Mouse (Mus musculus) liver, adult 2 months (tissue): ENCODE results near the gene Rin3. TPM values are rescaled to one million over a fixed set of nuclear protein-coding genes. Genes with fewer than 3 reads are reported as not detected.

Experiments
- DNase-seq: peaks from one replicate; pipeline ENCODE4 v3.0.0-alpha.2; 2011; ENCODE audit warnings: low read depth, low spot score; ENCODE audit errors: extremely low read depth
- H3K27ac ChIP-seq: fragments of 200-500 bp; replicated peaks from 2 replicates; pipeline ENCODE4 v1.5.1; 2012; ENCODE audit warnings: low read depth, mild to moderate bottlenecking, control low read depth, inconsistent platforms, low read length; ENCODE audit not compliant: insufficient read depth
- H3K27me3 ChIP-seq: fragments of 200-500 bp; 2 replicates; pipeline ENCODE4 v1.6.1; 2012; ENCODE audit warnings: mild to moderate bottlenecking, moderate library complexity, low read length, inconsistent platforms; ENCODE audit not compliant: control insufficient read depth, insufficient read depth
- H3K36me3 ChIP-seq: fragments of 200-500 bp; 2 replicates; pipeline ENCODE4 v1.6.1; 2012; ENCODE audit warnings: low read length, inconsistent platforms; ENCODE audit not compliant: control insufficient read depth, insufficient read depth
- H3K4me1 ChIP-seq: fragments of 200-500 bp; 2 replicates; pipeline ENCODE4 v1.6.1; 2011; ENCODE audit warnings: low read length; ENCODE audit not compliant: control insufficient read depth, insufficient read depth
- H3K4me3 ChIP-seq: fragments of 200-500 bp; 2 replicates; pipeline ENCODE4 v1.5.1; 2011; ENCODE audit warnings: low read depth, mild to moderate bottlenecking, control low read depth, low read length, moderate library complexity; ENCODE audit not compliant: insufficient read depth
- H3K79me2 ChIP-seq: fragments of 200-500 bp; 2 replicates; pipeline ENCODE4 v1.6.1; 2012; ENCODE audit warnings: inconsistent platforms, mild to moderate bottlenecking, low read length, moderate library complexity; ENCODE audit not compliant: control insufficient read depth, insufficient read depth
- H3K9ac ChIP-seq: fragments of 200-500 bp; 2 replicates; pipeline ENCODE4 v1.6.1; 2012; ENCODE audit warnings: low read depth, mild to moderate bottlenecking, control low read depth, inconsistent platforms, low read length
- CTCF ChIP-seq: fragments of 200-500 bp; IDR thresholded peaks from 2 replicates; pipeline ENCODE4 v1.5.1; 2011; ENCODE audit warnings: low read depth, low read length, control low read depth
- POLR2A ChIP-seq: fragments of 200-500 bp; IDR thresholded peaks from 2 replicates; pipeline ENCODE4 v1.6.1; 2011; ENCODE audit warnings: low read length, control low read depth; ENCODE audit not compliant: insufficient read depth; ENCODE audit errors: extremely low read depth
- WGBS: fragments of 180-500 bp; shearing (Covaris S2); methylation state at CpG from one replicate; pipeline ENCODE4 v1.1.7; 2018; 5-methylcytosine and 5-hydroxymethylcytosine counted together
- polyA plus RNA-seq: library from polyadenylated mRNA; depleted of rRNA; stranded (reverse); fragments of >200 nt; gene quantifications from 2 replicates; pipeline ENCODE4 v1.2.3, GENCODE M21; 2012
- total RNA-seq: library from RNA; depleted of rRNA; stranded (reverse); fragments of >200 nt; gene quantifications from 2 replicates; pipeline ENCODE4 v1.2.3, GENCODE M21; 2014

The Rin3 gene
- total and polyA plus RNA-seq, 2 experiments: 4.9 to 8.4 TPM

DNA sequence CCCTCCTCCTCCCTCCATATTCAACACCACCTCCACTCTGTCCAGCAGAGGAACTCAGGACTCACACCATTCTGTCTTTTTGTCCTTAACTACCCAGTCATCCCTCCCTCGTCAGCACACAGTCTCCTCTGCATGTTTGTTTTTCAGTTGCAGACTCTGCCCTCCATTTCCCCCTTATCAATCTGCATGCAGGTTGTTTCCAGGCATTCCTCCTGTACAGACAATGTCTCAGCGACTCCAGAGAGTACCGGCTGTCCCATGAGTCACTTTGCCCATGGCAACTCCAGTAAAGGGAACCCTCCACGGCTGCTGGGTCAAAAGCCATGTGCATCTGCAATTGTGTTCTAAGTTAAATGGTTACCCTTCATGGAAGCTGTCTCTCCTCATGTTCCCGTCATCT, 16.4 kb downstream of the Rin3 start:
- no peaks in the 10 kb centered on the region for H3K27me3 ChIP-seq
- H3K27ac ChIP-seq: no peak overlapping the region
- peaks cover 40% of the 10 kb centered on the region for H3K4me1 ChIP-seq
- no peak for DNase-seq
- peaks cover 33% of the 10 kb centered on the region for H3K79me2 ChIP-seq
- WGBS: 33% methylated on average over 5 of the region's 5 CpGs
- no peak for TF ChIP-seq POLR2A
- no peaks in the 10 kb centered on the region for H3K36me3 ChIP-seq
- H3K4me3 ChIP-seq: no peak overlapping the region
- no peak overlapping the region for H3K9ac ChIP-seq

GRCm38 (mm10) chr12:102301585-102301984, 18.7 kb downstream of the Rin3 start:
- Histone ChIP-seq H3K4me3 (no peak overlapping the region), H3K4me1 (peaks cover 41% of the 10 kb centered on the region), H3K27ac (no peak overlapping the region), H3K36me3 (no peaks in the 10 kb centered on the region), H3K9ac (no peak overlapping the region), H3K27me3 (no peaks in the 10 kb centered on the region), H3K79me2 (peaks cover 23% of the 10 kb centered on the region; the same call in 1 of the 2 replicates)
- 21% methylated on average over 1 of the region's 1 CpGs for WGBS
- DNase-seq: no peak
- TF ChIP-seq CTCF (no peak), POLR2A (no peak)

- 0 out of 2 replicates have a peak overlapping the region, but pooled peaks have one; percentile 6 for H3K27ac ChIP-seq
- H3K36me3 ChIP-seq: no peaks in the 10 kb centered on the region
- H3K79me2 ChIP-seq: peaks cover 29% of the 10 kb centered on the region; the same call in 1 of the 2 replicates
- peaks cover 36% of the 10 kb centered on the region for H3K4me1 ChIP-seq
- no peak for DNase-seq
- no peaks in the 10 kb centered on the region for H3K27me3 ChIP-seq
- TF ChIP-seq CTCF: no peak
- no peak for TF ChIP-seq POLR2A
- no peak overlapping the region for H3K9ac ChIP-seq
- no peak overlapping the region for H3K4me3 ChIP-seq
- WGBS: 78% methylated on average over 9 of the region's 9 CpGs
Measured at GRCm38 (mm10) chr12:102302322-102302721, 19.5 kb downstream of the Rin3 start.

GRCm38 (mm10) chr12:102302831-102303351, 20.0 kb downstream of the Rin3 start:
- DNase-seq: peak; percentile 54
- Histone ChIP-seq H3K4me3 (no peak overlapping the region), H3K36me3 (no peaks in the 10 kb centered on the region), H3K27me3 (no peaks in the 10 kb centered on the region), H3K27ac (no peak overlapping the region), H3K79me2 (peaks cover 30% of the 10 kb centered on the region; the same call in 1 of the 2 replicates), H3K9ac (no peak overlapping the region), H3K4me1 (peaks cover 34% of the 10 kb centered on the region)
- TF ChIP-seq CTCF (no peak), POLR2A (no peak)
- WGBS: 46% methylated on average over 4 of the region's 4 CpGs

DNA sequence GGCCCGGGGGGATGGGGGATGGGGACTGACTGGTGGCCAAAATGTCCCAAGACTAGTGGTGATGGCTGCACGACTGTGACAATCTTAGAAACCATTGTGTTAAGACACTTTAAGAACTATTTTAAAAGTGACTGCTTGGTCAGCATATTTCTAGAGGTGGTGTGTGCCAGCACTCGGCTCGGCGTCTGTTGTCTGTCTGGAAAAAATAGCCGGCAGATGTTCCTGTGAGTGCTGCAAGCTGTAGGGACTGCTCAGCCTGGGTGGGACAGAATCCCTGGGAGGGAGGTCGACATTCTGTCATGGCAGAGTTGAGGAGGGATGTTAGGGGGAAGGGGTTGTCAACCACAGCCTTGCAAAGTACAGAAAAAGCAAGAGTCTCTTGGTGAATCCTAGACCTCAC, 21.0 kb downstream of the Rin3 start:
- Histone ChIP-seq H3K79me2 (peaks cover 25% of the 10 kb centered on the region; the same call in 1 of the 2 replicates), H3K9ac (no peak overlapping the region), H3K36me3 (no peaks in the 10 kb centered on the region), H3K4me3 (no peak overlapping the region), H3K4me1 (peaks cover 36% of the 10 kb centered on the region), H3K27me3 (no peaks in the 10 kb centered on the region), H3K27ac (no peak overlapping the region)
- 19% methylated on average over 7 of the region's 7 CpGs for WGBS
- TF ChIP-seq POLR2A (no peak), CTCF (no peak)
- DNase-seq: no peak

GRCm38 (mm10) chr12:102305069-102305836, 22.4 kb downstream of the Rin3 start:
- peaks cover 33% of the 10 kb centered on the region for H3K4me1 ChIP-seq
- no peaks in the 10 kb centered on the region for H3K36me3 ChIP-seq
- H3K27ac ChIP-seq: peak overlapping the region; percentile 67
- DNase-seq: peak; percentile 95
- peaks cover 25% of the 10 kb centered on the region; the same call in 1 of the 2 replicates for H3K79me2 ChIP-seq
- H3K4me3 ChIP-seq: no peak overlapping the region
- H3K27me3 ChIP-seq: no peaks in the 10 kb centered on the region
- H3K9ac ChIP-seq: no peak overlapping the region
- 21% methylated on average over 10 of the region's 10 CpGs for WGBS
- TF ChIP-seq CTCF (no peak), POLR2A (no peak)
